Mouse (Mus musculus) lung, postnatal 25 days (tissue): Measurements from ENCODE around the gene Actrt3.
"Not testable (repeated sequence)": the region's sequence is repeated elsewhere in the genome, so short reads cannot be mapped to it uniquely, and the experiment has no call there.

ENCODE experiments used
- DNase-seq: peaks from one replicate; pipeline ENCODE4 v3.0.0; 2022; ENCODE audit warnings: low spot score

Actrt3 gene

DNA sequence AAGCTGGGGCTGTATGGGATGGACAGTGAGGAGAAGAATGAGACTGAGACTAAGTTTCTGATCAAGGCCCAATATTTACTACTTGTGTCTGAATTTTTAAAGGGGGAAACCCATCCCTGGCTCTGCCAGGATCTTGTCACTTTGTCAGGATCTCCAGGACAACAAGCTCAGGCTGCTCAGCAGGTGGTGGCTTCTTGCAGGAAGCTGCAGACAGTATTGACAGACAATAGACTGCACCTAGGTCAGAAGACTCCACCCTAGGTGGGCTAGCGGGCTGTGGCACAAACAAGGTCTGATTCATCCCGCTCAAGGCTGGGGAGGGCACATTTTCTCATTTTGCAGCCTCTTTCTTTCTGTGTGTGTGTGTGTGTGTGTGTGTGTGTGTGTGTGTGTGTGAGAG, 26.2 kb downstream of the Actrt3 start:
- no peak for DNase-seq

DNA sequence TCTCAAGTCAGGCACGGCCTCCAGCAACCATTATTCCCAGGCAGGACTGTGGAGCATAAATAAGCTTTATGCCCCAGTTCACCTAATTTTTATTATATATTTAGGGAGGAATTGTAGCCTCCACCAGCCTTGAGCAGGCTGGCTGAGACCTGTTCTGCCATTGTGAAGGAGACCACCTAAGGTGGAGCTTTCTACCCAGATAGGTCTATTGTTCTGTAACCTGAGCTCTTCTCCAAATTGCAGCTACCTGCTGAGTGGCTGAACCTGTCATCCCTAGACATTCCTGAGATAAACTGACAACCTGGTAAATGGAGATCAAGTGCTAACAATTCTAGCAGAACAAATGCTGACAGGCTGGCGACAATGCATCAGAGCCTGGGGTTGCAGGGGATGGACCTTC, 33.4 kb downstream of the Actrt3 start:
- DNase-seq = not testable (repeated sequence)

DNA sequence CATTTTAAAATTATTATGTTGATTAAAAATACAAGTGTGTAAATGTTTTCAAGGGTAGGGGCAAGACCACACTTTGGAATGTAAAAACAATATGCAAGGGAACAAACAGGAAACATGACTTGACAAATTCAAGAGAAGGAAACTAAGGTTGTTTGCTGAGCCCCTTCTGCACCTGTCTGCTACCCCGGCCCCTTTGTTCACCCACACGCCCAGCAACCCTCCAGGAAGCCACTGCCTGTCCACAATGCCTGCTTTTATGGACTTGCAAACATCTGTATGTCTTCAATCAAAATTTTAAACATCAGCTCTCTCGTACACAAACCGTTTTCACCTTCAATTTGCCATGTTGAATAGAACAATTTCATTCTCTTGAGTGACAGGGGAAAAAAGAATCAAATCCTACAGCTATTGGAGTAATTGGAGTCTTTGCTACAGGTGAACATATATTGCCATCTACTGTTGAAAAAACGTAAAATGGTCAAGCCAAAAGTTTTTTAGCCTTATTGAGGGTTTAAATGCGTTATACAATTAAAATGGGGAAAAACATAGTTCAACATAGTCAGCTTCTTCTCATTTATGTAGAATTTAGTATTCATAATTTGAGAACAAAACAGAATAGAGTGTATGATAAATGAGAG, 38.9 kb downstream of the Actrt3 start:
- no peak for DNase-seq

DNA sequence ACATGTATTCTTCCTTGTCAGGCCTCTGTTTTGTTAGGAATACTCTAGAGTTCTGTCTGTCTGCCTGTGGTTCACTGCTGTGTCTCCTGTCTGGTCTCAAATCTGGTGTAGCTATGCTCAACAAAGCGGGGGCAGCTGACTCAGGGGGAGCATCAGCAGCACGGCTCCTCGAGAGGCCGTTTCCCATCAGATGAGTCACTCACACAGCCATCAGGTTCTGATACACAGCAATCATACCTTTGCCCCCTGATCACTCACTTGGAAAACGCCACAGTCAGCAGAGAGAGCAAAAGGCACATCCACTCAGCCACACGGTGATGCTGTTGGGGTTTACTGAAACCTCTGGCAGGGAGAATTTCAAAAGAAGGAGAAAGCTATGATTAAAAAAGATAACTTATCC, 46.0 kb downstream of the Actrt3 start:
- no peak for DNase-seq

DNA sequence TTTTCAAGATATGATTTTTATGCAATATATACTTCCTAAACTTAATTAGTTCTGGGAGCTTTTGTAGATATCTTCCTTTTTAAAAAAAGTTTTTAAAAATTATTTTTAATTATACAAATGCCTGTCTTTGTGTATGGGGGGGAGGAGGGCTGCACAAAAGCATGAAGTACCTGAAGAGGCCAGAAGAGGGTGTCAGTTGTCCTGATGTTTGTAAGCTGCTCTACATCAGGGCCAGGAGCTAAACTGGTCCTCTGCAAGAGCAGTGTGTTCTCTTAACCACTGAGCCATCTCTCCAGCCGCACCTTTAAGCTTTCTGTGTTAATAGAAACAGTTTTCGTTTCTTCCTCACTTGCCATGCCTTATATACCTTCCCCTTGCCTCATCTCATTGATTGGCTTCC, 49.5 kb downstream of the Actrt3 start:
- no peak for DNase-seq

DNA sequence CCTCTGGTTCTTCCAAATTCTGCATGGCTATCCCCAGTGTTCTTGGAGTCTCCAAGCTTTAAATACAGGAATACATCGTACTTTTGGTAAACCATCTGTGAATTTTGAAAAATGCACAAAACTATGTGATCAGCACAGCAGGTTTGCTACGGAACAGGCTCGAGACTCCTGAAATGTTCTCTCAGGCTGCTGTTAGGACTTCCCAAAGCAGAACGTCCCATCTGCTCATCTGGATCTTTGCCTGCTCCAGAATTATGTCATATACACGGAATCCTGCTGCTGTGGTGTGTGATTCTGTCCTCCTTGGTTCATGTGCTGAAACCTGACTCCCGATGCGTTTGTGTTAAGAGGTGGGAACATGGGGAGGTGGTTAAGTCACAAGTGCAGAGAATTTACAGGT, 50.8 kb downstream of the Actrt3 start:
- DNase-seq = no peak

DNA sequence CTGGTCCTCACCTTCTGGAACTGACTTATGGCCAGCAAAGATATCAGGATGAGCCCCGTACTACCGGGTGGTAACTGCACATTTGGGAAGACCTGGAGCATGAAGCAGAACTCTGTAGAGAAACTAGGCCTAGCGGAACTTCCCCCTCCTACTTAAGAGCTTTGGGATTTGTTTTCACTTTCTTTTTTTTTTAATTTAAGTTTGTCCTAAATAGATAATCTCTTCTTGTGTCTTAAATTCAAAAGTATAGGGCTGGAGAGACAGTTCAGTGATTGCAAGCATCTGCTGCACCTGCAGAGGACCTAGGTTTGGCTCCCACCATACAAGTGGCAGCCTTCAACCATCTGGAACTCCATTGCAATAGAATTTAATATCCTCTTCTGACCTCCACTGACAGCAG, 51.8 kb downstream of the Actrt3 start, which contains the start of gene Mecom:
Gene Mecom, minus strand, starts transcription at position 101 of the 400 bp plus-strand sequence.
- no peak for DNase-seq
